ENCODE assay signal across 8 mouse cellular contexts in the genomic region with DNA sequence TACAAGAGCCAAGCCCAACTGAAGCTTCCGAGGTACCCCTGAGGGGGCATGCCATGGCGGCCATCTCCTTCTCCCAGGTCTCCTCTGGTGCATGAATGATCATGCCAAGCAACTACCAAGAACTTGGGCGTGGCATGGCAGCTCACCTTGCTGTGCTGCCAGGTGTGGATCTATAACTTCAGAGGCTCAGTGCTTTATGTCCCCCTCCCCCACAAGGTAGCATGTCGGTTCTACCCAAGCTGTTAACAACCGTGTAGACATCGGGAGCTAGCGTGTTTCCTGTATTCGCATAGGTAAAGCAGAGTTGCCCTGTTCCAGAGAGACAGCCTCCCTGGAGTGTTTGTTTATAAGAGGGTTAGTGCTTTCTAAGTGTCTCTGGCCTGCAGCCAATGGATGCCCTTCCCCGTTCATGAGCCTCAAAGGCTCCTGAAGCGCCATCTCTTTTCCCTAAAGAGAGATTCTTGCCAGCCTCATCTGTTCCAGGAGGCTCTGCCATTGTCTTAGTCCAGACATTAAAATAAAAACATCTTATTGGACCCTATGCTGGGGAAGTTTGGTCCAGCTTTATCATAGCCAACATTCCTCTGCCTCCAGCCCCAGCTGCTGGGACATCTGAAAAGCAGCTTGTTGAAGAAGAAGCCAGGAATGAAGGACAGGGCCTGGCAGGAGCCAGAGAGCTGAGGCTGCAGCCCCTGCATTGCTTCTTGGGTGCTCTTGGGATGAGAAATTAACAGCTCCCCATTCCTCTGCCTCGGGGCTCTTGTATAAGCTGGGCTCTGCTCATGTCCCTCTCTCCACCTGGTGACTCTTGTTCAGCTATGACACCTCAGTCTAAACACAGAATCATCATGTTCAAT.
DNase-seq lines count a peak whose midpoint lies in the region; ATAC-seq and TF ChIP-seq lines count a peak whose summit lies in the region.

No protein-coding gene starts in this region.

- H3K36me3 ChIP-seq in kidney, embryonic 15.5 days = no peaks in the 10 kb centered on the region
- no peaks in the 10 kb centered on the region for H3K36me3 ChIP-seq in kidney, adult 2 months (ENCODE audit: control insufficient read depth, insufficient read depth, low read length)
- no peaks in the 10 kb centered on the region for H3K36me3 ChIP-seq in embryonic facial prominence, embryonic 13.5 days
- H3K36me3 ChIP-seq in midbrain, embryonic 14.5 days (ENCODE audit: control insufficient read depth, insufficient read depth, low read length) = no peaks in the 10 kb centered on the region

- peaks cover 30% of the 10 kb centered on the region for H3K4me1 ChIP-seq in kidney, embryonic 15.5 days
- no peaks in the 10 kb centered on the region for H3K4me1 ChIP-seq in kidney, adult 2 months (ENCODE audit: control insufficient read depth, insufficient read depth, low read length)
- H3K4me1 ChIP-seq in embryonic facial prominence, embryonic 13.5 days = peaks cover 50% of the 10 kb centered on the region
- H3K4me1 ChIP-seq in midbrain, embryonic 14.5 days (ENCODE audit: control insufficient read depth, insufficient read depth, low read length) = no peaks in the 10 kb centered on the region; the same call in 1 of the 2 replicates

- no peaks in the 10 kb centered on the region for H3K9me3 ChIP-seq in kidney, embryonic 15.5 days (replicated peaks)
- no peaks in the 10 kb centered on the region for H3K9me3 ChIP-seq in embryonic facial prominence, embryonic 13.5 days
- H3K9me3 ChIP-seq in midbrain, embryonic 14.5 days (ENCODE audit: control insufficient read depth, low read length) = no peaks in the 10 kb centered on the region

- no peak for ATAC-seq in kidney, embryonic 15.5 days (replicated peaks; ENCODE audit: low FRiP score)
- ATAC-seq in embryonic facial prominence, embryonic 13.5 days (ENCODE audit: insufficient number of reproducible peaks, insufficient read depth, low FRiP score, low TSS enrichment, low read depth) = no peak
- no peak for ATAC-seq in midbrain, embryonic 14.5 days (ENCODE audit: low FRiP score, low TSS enrichment)

- intact Hi-C loops in left cerebral cortex, adult 2 months (cut with DNase I) = loop anchor here (1.0 to 5.0 kb wide), 3 partner anchors 64 to 304 kb away; no protein-coding TSS in a partner anchor

- TF ChIP-seq POLR2A in kidney, adult 2 months (IDR thresholded peaks at IDR 0.05; ENCODE audit: low read depth, low read length) = no peak

- TF ChIP-seq CTCF in kidney, adult 2 months (conservative IDR thresholded peaks at IDR 0.05; ENCODE audit: insufficient read depth, insufficient read length, low read depth, low read length) = no peak
- no peak for TF ChIP-seq CTCF in left cerebral cortex, adult 2 months (IDR thresholded peaks at IDR 0.05)

- no peak overlapping the region for H3K9ac ChIP-seq in kidney, embryonic 15.5 days
- no peak overlapping the region for H3K9ac ChIP-seq in embryonic facial prominence, embryonic 13.5 days
- no peak overlapping the region for H3K9ac ChIP-seq in midbrain, embryonic 14.5 days (replicated peaks; ENCODE audit: low read length)

- H3K4me2 ChIP-seq in kidney, embryonic 15.5 days = no peak overlapping the region
- no peak overlapping the region for H3K4me2 ChIP-seq in embryonic facial prominence, embryonic 13.5 days
- no peak overlapping the region for H3K4me2 ChIP-seq in midbrain, embryonic 14.5 days (ENCODE audit: low read length)

- H3K27me3 ChIP-seq in kidney, embryonic 15.5 days = no peaks in the 10 kb centered on the region
- H3K27me3 ChIP-seq in kidney, adult 2 months (replicated peaks; ENCODE audit: control insufficient read depth, insufficient read depth, low read length) = no peaks in the 10 kb centered on the region
- no peaks in the 10 kb centered on the region for H3K27me3 ChIP-seq in embryonic facial prominence, embryonic 13.5 days
- H3K27me3 ChIP-seq in midbrain, embryonic 14.5 days (ENCODE audit: control insufficient read depth, insufficient read depth, low read length) = no peaks in the 10 kb centered on the region

- 82% methylated on average over 11 of the region's 11 CpGs for WGBS in kidney, embryonic 15.5 days
- 71% methylated on average over 11 of the region's 11 CpGs for WGBS in kidney, adult 2 months
- 66% methylated on average over 11 of the region's 11 CpGs for WGBS in embryonic facial prominence, embryonic 13.5 days
- WGBS in midbrain, embryonic 14.5 days = 80% methylated on average over 11 of the region's 11 CpGs

- no peak for DNase-seq in kidney, adult 2 months
- peak; percentile 59 for DNase-seq in heart, postnatal 4 days
- DNase-seq in midbrain, embryonic 14.5 days = peak; percentile 27
- DNase-seq in ovary, postnatal 36 days (ENCODE audit: low spot score) = no peak
- no peak for DNase-seq in left cerebral cortex, adult 2 months (ENCODE audit: extremely low spot score in 1 of 2, low spot score in 2 of 2)
- DNase-seq in left cerebral cortex, adult 8-10 months (ENCODE audit: low spot score in 2 of 2) = no peak

- H3K27ac ChIP-seq in kidney, embryonic 15.5 days = 0 out of 2 replicates have a peak overlapping the region, but pooled peaks have one; percentile 19
- H3K27ac ChIP-seq in kidney, adult 2 months (ENCODE audit: insufficient read depth, low read depth, low read length) = no peak overlapping the region
- H3K27ac ChIP-seq in embryonic facial prominence, embryonic 13.5 days = peak overlapping the region; percentile 76
- H3K27ac ChIP-seq in midbrain, embryonic 14.5 days (replicated peaks; ENCODE audit: low read depth, low read length) = no peak overlapping the region
- H3K27ac ChIP-seq in left cerebral cortex, adult 2 months = no peak overlapping the region

- H3K4me3 ChIP-seq in kidney, embryonic 15.5 days (replicated peaks) = no peak overlapping the region
- no peak overlapping the region for H3K4me3 ChIP-seq in kidney, adult 2 months (ENCODE audit: insufficient read depth, low read depth, low read length)
- no peak overlapping the region for H3K4me3 ChIP-seq in embryonic facial prominence, embryonic 13.5 days
- no peak overlapping the region for H3K4me3 ChIP-seq in midbrain, embryonic 14.5 days (replicated peaks; ENCODE audit: low read depth, low read length)
- H3K4me3 ChIP-seq in left cerebral cortex, adult 2 months = no peak overlapping the region

Comparison
In these comparisons a context has a peak if more than half of its experiments do, and no peak if none do; other contexts are left out.
1. H3K27ac ChIP-seq: peak in kidney, embryonic 15.5 days (single experiment) and embryonic facial prominence, embryonic 13.5 days (single experiment); none in kidney, adult 2 months (single experiment), midbrain, embryonic 14.5 days (single experiment) and left cerebral cortex, adult 2 months (single experiment).
2. DNase-seq: peak in heart, postnatal 4 days (single experiment) and midbrain, embryonic 14.5 days (single experiment); none in kidney, adult 2 months (single experiment), ovary, postnatal 36 days (single experiment), left cerebral cortex, adult 2 months (0 of 2) and left cerebral cortex, adult 8-10 months (0 of 2).